Mouse (Mus musculus) CH12F3 (cell line): ENCODE data around the gene Wfdc6b.
"Not testable (repeated sequence)": the region's sequence is repeated elsewhere in the genome, so short reads cannot be mapped to it uniquely, and the experiment has no call there.

Experiments used
- in situ Hi-C: fragments of 300-500 bp; cut with MboI; formaldehyde crosslinking; loops from 2 replicates; pipeline ENCODE4 v1.14.3; 2020; ENCODE audit warnings: low sequenced_read_pairs

The Wfdc6b gene

DNA sequence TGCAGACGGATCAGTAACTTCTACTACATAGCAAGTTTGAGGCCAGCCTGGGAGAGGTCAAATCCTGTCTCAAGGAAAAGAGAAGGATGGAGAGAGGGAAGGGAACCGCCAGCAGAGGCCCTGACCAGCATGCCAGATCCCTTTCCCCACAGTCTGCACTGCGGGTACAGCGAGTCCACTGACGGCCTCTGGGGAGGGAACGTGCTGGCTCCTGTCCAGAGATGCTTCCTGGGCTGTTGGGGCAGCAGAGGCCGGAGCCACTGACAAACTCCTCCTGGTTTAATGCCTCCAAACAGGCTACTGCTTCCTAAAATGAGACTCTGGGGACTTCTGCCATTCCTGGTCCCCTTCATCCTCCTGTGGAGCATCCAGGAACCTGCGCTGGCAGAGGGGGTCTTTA, at the start of gene Wfdc6b, which contains the start of gene Wfdc8:
Gene Wfdc6b (plus strand): TSS at position 52 of the 400 bp plus-strand sequence.
Gene Wfdc8 (minus strand): TSS at position 156 of the 400 bp plus-strand sequence.
- in situ Hi-C loops: not testable (repeated sequence)

- in situ Hi-C loops: no loop called here
These were observed 49.0 kb upstream of the Wfdc6b start for GRCm38 (mm10) chr2:164564346-164564745.

- in situ Hi-C loops: no loop called here
These were observed 46.3 kb upstream of the Wfdc6b start for GRCm38 (mm10) chr2:164566997-164567396.

- in situ Hi-C loops: no loop called here
These were observed 45.9 kb upstream of the Wfdc6b start for GRCm38 (mm10) chr2:164567460-164567859.

DNA sequence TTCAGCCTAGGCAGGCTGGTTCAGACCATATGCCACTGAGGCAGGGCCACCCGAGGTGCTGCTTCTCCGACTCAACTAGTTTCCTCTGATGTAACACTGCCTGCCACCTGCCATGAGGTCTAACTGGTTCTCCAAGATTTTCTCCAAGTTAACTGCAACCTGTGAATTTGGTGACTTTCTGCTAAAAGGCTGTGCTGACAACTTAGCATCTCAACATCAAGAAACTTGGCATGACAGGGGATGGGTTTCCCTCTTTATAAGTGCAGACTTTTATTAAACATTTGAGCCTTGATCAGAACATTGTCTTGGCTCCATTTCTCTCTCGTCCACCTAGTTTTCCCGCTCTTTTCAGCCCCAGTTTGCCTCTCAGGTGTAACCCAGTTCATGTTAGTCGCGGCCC, 40.0 kb upstream of the Wfdc6b start, which contains the start of gene Spint3:
Gene Spint3 (minus strand): TSS at position 101 of the 400 bp plus-strand sequence.
- in situ Hi-C loops: not testable (repeated sequence)

DNA sequence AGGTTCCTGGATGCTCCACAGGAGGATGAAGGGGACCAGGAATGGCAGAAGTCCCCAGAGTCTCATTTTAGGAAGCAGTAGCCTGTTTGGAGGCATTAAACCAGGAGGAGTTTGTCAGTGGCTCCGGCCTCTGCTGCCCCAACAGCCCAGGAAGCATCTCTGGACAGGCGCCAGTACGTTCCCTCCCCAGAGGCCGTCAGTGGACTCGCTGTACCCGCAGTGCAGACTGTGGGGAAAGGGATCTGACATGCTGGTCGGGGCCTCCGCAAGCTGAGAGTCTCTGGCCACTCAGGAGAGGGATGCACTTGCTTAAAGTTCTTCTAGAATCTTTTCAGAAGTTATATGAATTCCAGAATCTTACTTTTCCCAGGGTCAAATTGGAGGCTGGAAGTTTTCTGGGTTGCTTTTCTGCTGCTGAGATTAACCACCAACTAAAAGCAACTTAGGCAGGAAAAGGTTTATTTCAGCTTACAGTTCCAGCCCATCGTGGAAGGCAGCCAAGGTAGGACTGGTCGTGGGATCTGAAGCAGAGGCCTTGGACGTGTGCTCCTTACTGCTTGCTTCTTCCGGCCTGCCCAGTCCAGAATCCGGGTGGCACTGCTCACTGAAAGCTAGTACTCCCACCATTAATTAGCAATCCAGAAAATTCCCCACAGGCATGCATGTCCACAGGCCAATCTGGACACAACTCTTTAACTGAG, 28.1 kb upstream of the Wfdc6b start, which contains the start of gene Wfdc6a:
Gene Wfdc6a (minus strand): TSS at position 423 of the 701 bp plus-strand sequence.
- in situ Hi-C loops: not testable (repeated sequence)

DNA sequence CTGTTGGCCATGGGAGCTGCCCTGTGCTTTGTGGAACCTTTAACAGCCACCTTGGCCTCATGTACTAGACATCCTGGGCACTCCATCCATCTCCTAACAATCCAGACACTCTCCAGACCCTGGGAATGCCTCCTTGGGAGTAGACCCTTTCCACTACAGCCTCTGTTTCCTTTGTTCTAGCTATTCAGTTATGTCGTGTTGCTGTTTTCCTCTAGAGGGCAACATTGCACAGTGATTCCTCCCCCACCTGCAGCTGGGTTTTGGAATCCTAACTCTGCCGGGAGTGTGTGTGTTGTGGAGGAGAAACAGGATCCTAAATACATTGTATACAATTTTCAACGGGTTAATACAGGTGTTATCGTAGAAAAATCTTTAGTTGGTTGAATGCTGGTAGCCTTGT, 21.3 kb upstream of the Wfdc6b start:
- in situ Hi-C loops: no loop called here

GRCm38 (mm10) chr2:164593494-164593893, 19.8 kb upstream of the Wfdc6b start, which contains the start of gene Eppin:
Eppin (minus strand) TSS chr2:164593594.
- in situ Hi-C loops: no loop called here

DNA sequence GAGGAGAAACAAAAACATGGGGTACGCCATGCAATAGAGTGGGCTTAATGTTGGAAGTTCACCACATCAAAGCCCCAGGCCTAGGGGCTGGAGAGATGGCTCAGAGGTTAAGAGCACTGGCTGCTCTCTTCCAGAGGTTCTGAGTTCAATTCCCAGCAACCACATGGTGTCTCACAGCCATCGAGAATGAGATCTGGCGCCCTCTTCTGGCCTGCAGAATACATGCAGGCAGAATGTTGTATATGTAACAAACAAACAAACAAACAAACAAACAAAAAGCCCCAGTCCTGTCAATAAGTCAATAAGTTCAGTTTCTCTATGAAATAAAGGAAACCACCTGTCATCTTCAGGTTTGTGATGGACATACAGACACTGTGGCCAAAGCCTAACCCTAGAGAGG, 13.1 kb upstream of the Wfdc6b start:
- in situ Hi-C loops: loop anchor here (10.0 kb wide), 1 partner anchor 125 kb away; no protein-coding TSS in a partner anchor

GRCm38 (mm10) chr2:164603482-164603881, 9.8 kb upstream of the Wfdc6b start:
- in situ Hi-C loops: loop anchor here (10.0 kb wide), 1 partner anchor 121 kb away; no protein-coding TSS in a partner anchor

GRCm38 (mm10) chr2:164604411-164604810, 8.9 kb upstream of the Wfdc6b start:
- in situ Hi-C loops: loop anchor here (10.0 kb wide), 1 partner anchor 120 kb away; no protein-coding TSS in a partner anchor

- in situ Hi-C loops: loop anchor here (10.0 kb wide), 1 partner anchor 116 kb away; no protein-coding TSS in a partner anchor
These were observed 4.5 kb upstream of the Wfdc6b start for GRCm38 (mm10) chr2:164608781-164609180.

- in situ Hi-C loops: no loop called here
These were observed 2.1 kb downstream of the Wfdc6b start for GRCm38 (mm10) chr2:164615386-164615785.

DNA sequence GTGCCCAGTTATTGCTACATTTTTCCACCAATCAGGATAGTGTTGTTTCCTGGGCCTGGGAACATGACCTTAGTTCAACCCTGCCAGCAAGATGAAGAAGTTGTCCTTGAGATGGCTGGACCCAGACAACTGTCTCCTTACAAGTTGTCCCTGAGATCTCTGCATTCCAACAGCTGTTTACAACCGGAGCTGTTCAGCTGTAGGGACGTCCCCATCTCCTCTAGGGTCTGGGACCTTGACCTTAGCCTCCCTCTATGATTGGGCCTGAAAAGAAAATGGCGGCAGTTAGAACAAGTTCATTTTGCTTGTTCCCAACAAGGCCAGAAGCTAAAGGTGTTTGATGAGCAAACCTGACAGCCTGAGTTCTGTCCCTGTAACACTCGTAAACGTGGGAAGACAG, 5.7 kb downstream of the Wfdc6b start:
- in situ Hi-C loops: no loop called here

DNA sequence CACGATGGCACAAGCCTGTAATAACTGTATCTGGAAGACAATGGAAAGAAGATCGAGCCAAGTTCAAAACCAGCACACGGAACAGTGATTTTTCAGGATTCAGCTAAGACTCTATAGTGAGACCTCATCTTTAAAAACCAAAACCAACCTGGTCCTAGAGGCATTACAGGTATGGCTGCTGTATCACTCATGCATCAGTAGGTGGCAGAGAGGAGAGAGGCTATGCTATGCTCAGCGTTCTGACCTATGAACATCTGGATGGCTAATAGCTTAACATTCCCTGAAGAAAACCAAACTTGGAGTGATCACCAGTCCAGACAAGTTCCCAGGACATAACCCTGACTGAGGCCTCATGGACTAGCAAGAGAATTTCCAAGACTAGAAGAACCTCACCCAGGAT, 8.5 kb downstream of the Wfdc6b start:
- in situ Hi-C loops: no loop called here

- in situ Hi-C loops: no loop called here
These were observed 21.9 kb downstream of the Wfdc6b start for GRCm38 (mm10) chr2:164635266-164635665.

GRCm38 (mm10) chr2:164638696-164639095, 25.4 kb downstream of the Wfdc6b start, which contains the start of gene Wfdc16:
Wfdc16 (minus strand) TSS chr2:164638796.
- in situ Hi-C loops: no loop called here

- in situ Hi-C loops: no loop called here
These were observed 27.8 kb downstream of the Wfdc6b start for GRCm38 (mm10) chr2:164641129-164641528.

GRCm38 (mm10) chr2:164641881-164642673, 28.8 kb downstream of the Wfdc6b start:
- in situ Hi-C loops: no loop called here

DNA sequence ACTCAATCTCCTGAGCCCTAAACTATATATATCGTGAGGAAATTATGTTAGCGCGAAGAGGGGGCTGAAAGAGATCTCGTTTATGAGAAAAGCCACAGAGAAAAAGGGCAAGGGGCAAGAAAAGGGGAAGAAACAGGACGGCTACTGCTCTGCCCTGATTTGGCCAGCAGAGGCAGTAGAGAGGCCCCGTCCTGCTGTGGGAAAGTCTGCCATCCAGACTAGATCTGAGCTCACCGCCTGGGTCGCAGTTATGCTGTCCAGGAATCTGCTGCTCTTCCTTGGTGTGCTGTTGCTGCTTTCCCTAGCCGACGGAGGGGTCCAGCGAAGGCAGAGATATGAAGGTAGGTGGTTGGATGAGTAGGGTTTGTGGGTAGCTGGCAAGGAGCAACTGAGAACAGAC, 42.5 kb downstream of the Wfdc6b start, which contains the start of gene Wfdc10:
Gene Wfdc10 (plus strand): TSS at position 189 of the 400 bp plus-strand sequence.
- in situ Hi-C loops: no loop called here

DNA sequence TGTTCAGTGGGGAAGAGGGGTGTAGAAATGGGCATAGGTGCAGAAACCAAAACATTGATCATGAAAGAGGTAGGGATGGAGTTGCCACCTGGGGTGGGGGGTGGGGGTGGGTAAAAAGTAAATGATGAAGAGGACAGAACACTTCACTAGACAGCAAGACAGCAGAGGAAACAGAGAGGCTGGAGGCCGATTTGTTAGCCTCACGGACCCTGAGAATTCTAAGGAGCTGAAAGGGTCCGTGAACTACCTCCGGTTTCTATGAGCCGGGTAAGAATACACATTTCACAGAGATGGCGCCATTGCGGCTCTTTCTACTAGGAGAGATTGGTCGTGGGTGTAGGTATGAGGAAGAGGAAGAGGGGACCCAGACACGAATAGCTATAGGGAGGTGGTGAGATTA, 43.2 kb downstream of the Wfdc6b start, which contains the start of gene Wfdc9:
Gene Wfdc9 (minus strand): TSS at position 101 of the 400 bp plus-strand sequence.
- in situ Hi-C loops: no loop called here
